Mouse (Mus musculus) heart, embryonic 14.5 days (tissue): Measurements from ENCODE around the gene Vmn1r159. TPM values are rescaled to one million over a fixed set of nuclear protein-coding genes. Genes with fewer than 3 reads are reported as not detected.
"Not testable (repeated sequence)": the region's sequence is repeated elsewhere in the genome, so short reads cannot be mapped to it uniquely, and the experiment has no call there.

Source experiments
- ATAC-seq: fragments of 200-750 bp; cut with Nextera tagmentation; 2 replicates; pipeline ENCODE4 v1.8.0; 2017; ENCODE audit warnings: low read depth, moderate TSS enrichment; ENCODE audit not compliant: insufficient number of reproducible peaks, insufficient read depth, low FRiP score
- H3K27ac ChIP-seq, 2 experiments: fragments of 200-500 bp in 1 of 2; fragments of 300-500 bp in 1 of 2; sonication (generic) in 1 of 2; replicated peaks in 1 of 2; 2 replicates each; pipeline ENCODE4 v1.5.1; 2012 to 2014; ENCODE audit warnings: low read depth in 2 of 2, low read length in 2 of 2, control low read depth in 1 of 2, mild to moderate bottlenecking in 1 of 2, mixed read lengths in 1 of 2; ENCODE audit not compliant: control insufficient read depth in 1 of 2, insufficient read depth in 1 of 2
- H3K27me3 ChIP-seq: fragments of 300-500 bp; sonication (generic); 2 replicates; pipeline ENCODE4 v1.6.1; 2014; ENCODE audit warnings: mild to moderate bottlenecking, low read length, control low read depth; ENCODE audit not compliant: control insufficient read depth, insufficient read depth
- H3K36me3 ChIP-seq: fragments of 300-500 bp; sonication (generic); 2 replicates; pipeline ENCODE4 v1.6.1; 2014; ENCODE audit warnings: mild to moderate bottlenecking, control low read depth, low read length, mixed read lengths; ENCODE audit not compliant: control insufficient read depth, insufficient read depth
- H3K4me1 ChIP-seq, 2 experiments: fragments of 200-500 bp in 1 of 2; fragments of 300-500 bp in 1 of 2; sonication (generic) in 1 of 2; 2 replicates each; pipeline ENCODE4 v1.6.1; 2012 to 2014; ENCODE audit warnings: low read length in 2 of 2, control low read depth in 1 of 2, mixed read lengths in 1 of 2; ENCODE audit not compliant: control insufficient read depth in 2 of 2, insufficient read depth in 2 of 2
- H3K4me2 ChIP-seq: fragments of 300-500 bp; sonication (generic); 2 replicates; pipeline ENCODE4 v1.6.1; 2014; ENCODE audit warnings: mild to moderate bottlenecking, low read length
- H3K4me3 ChIP-seq, 2 experiments: fragments of 200-500 bp in 1 of 2; fragments of 300-500 bp in 1 of 2; sonication (generic) in 1 of 2; 2 replicates each; pipeline ENCODE4 v1.5.1; 2012 to 2014; ENCODE audit warnings: low read length in 2 of 2, mild to moderate bottlenecking in 2 of 2, control low read depth in 1 of 2, low read depth in 1 of 2, moderate library complexity in 1 of 2; ENCODE audit not compliant: control insufficient read depth in 1 of 2, insufficient read depth in 1 of 2
- H3K9ac ChIP-seq: fragments of 300-500 bp; sonication (generic); 2 replicates; pipeline ENCODE4 v1.6.1; 2014; ENCODE audit warnings: mild to moderate bottlenecking, low read length
- H3K9me3 ChIP-seq: fragments of 300-500 bp; sonication (generic); 2 replicates; pipeline ENCODE4 v1.6.1; 2016; ENCODE audit warnings: low read length, control low read depth; ENCODE audit not compliant: control insufficient read depth
- WGBS: fragments of 180-500 bp; shearing (Covaris S2); extraction: QIAGEN DNeasy Blood & Tissue Kit; methylation state at CpG from one replicate; pipeline ENCODE4 v1.1.7; 2014; 5-methylcytosine and 5-hydroxymethylcytosine counted together
- polyA plus RNA-seq: library from polyadenylated mRNA; unstranded; fragments of >200 nt; fragmentation: Nextera tagmentation; extraction: Ambion mirVana; gene quantifications from 2 replicates; pipeline ENCODE4 v1.2.1, GENCODE M21; 2014

The Vmn1r159 gene
- polyA plus RNA-seq = not detected in 2 replicates

DNA sequence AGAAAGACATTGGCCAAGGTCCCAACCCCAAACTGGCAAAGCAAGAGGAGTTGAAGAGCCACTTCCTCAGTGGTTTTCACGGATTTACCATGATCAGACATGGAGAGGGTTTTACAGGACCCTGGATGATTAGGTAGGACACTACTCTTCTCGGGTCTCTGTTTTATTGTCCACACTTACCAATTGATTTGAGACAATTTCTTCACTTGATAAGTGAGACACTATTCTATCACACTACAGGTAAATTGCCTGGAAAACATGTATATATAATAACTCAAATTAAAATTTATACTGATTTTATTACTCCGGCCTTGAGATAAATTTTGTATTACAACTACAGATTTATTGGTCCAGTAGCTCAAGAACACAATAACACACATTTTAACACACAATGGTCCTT lies at the start of gene Vmn1r159:
Vmn1r159 (minus strand) TSS at position 101 of the 400 bp plus-strand sequence.
- H3K9me3 ChIP-seq, H3K9ac ChIP-seq, H3K4me1 ChIP-seq, H3K36me3 ChIP-seq, H3K27ac ChIP-seq, H3K27me3 ChIP-seq, H3K4me3 ChIP-seq, H3K4me2 ChIP-seq, ATAC-seq: not testable (repeated sequence)
- WGBS = 50% methylated on average over 2 of the region's 3 CpGs

DNA sequence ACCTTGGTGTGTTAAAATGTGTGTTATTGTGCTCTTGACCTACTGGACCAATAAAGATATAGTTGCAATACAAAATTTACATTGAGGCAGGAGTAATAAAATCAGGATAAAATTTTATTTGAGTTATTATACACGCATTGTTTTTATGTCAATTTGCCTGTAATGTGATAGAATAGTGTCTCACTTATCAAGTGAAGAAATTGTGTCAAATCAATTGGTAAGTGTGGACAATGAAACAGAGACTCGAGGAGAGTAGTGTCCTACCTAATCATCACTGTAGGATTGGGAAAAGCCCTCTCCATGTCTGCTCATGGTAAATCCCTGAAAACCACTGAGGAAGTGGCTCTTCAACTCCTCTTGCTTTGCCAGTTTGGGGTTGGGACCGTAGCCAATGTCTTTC lies 27.5 kb upstream of the Vmn1r159 start, which contains the start of gene Vmn1r160:
Vmn1r160 (plus strand) TSS at position 301 of the 400 bp plus-strand sequence.
- 25% methylated on average over 1 of the region's 3 CpGs for WGBS
- not testable (repeated sequence) for H3K27me3 ChIP-seq, H3K9ac ChIP-seq, H3K4me2 ChIP-seq, H3K4me3 ChIP-seq, H3K36me3 ChIP-seq, H3K4me1 ChIP-seq, H3K9me3 ChIP-seq, ATAC-seq, H3K27ac ChIP-seq

Other genes starting within 250 kb of the Vmn1r159 start
- gene Vmn1r155, start 185.6 kb downstream of the Vmn1r159 start, polyA plus RNA-seq = not detected in 2 replicates
- not detected in 2 replicates for gene Gm8693, start 151.3 kb downstream of the Vmn1r159 start, polyA plus RNA-seq
- not detected in 2 replicates for gene Gm4567, start 123.9 kb downstream of the Vmn1r159 start, polyA plus RNA-seq
- gene Vmn1r157, start 81.9 kb downstream of the Vmn1r159 start, polyA plus RNA-seq = not detected in 2 replicates
- gene Vmn1r158, start 52.8 kb downstream of the Vmn1r159 start, polyA plus RNA-seq = not detected in 2 replicates
- not detected in 2 replicates for gene Vmn1r160, start 27.6 kb upstream of the Vmn1r159 start, polyA plus RNA-seq
- gene Gm4214, start 141.1 kb upstream of the Vmn1r159 start, polyA plus RNA-seq = not detected in 2 replicates
- not detected in 2 replicates for gene Gm4216, start 176.3 kb upstream of the Vmn1r159 start, polyA plus RNA-seq
- not detected in 2 replicates for gene Vmn1r163, start 211.9 kb upstream of the Vmn1r159 start, polyA plus RNA-seq
- not detected in 2 replicates for gene Gm8720, start 223.9 kb upstream of the Vmn1r159 start, polyA plus RNA-seq